Mouse (Mus musculus) left cerebral cortex, postnatal 4 days (tissue): ENCODE results near the gene Slc35b4. TPM values are rescaled to one million over a fixed set of nuclear protein-coding genes. Genes with fewer than 3 reads are reported as not detected.
A peak's percentile ranks its signal among the peaks of the same experiment; 100 is the strongest.

Experiments
- DNase-seq: peaks from one replicate; pipeline ENCODE4 v3.0.0-alpha.2; 2022
- intact Hi-C: fragments of 180-260 bp; cut with DNase I; formaldehyde crosslinking; loops from one replicate; pipeline ENCODE4 v1.15.1; 2025
- total RNA-seq, 2 experiments: library from RNA; stranded (reverse); gene quantifications; 2 replicates each; pipeline ENCODE4 v1.2.3; 2021

Slc35b4 gene
- 10 to 100 TPM; 35.8 to 36.9 TPM for total RNA-seq

GRCm38 (mm10) chr6:34176864-34177247, at the start of gene Slc35b4:
Slc35b4 (minus strand) TSS chr6:34177111.
- peak; percentile 95 for DNase-seq
- intact Hi-C loops, result no loop called here

GRCm38 (mm10) chr6:34225004-34225599, 48.2 kb upstream of the Slc35b4 start:
- DNase-seq, result no peak
- intact Hi-C loops, result no loop called here

GRCm38 (mm10) chr6:34216450-34217319, 39.8 kb upstream of the Slc35b4 start:
- no peak for DNase-seq
- intact Hi-C loops, result no loop called here

GRCm38 (mm10) chr6:34205754-34206153, 28.8 kb upstream of the Slc35b4 start:
- intact Hi-C loops, result no loop called here
- DNase-seq, result no peak

GRCm38 (mm10) chr6:34204971-34205572, 28.2 kb upstream of the Slc35b4 start:
- peak; percentile 30 for DNase-seq
- intact Hi-C loops, result no loop called here

GRCm38 (mm10) chr6:34203503-34203902, 26.6 kb upstream of the Slc35b4 start:
- no peak for DNase-seq

GRCm38 (mm10) chr6:34194981-34195380, 18.1 kb upstream of the Slc35b4 start:
- DNase-seq, result no peak
- intact Hi-C loops, result loop anchor here (10.0 kb wide), 2 partner anchors 80 to 1610 kb away; partner anchors contain the start of gene Plxna4

More at GRCm38 (mm10) chr6:34203503-34203902, 26.6 kb upstream of the Slc35b4 start:
- intact Hi-C loops, result no loop called here

GRCm38 (mm10) chr6:34193708-34194475, 17.0 kb upstream of the Slc35b4 start:
- peak; percentile 66 for DNase-seq
- intact Hi-C loops, result loop anchor here (10.0 kb wide), 2 partner anchors 81 to 1609 kb away; partner anchors contain the start of gene Plxna4

GRCm38 (mm10) chr6:34191401-34191800, 14.5 kb upstream of the Slc35b4 start:
- DNase-seq, result no peak
- intact Hi-C loops, result loop anchor here (10.0 kb wide), 2 partner anchors 83 to 1607 kb away; partner anchors contain the start of gene Plxna4

- no peak for DNase-seq
- intact Hi-C loops, result no loop called here
Observed at GRCm38 (mm10) chr6:34189494-34189893, 12.6 kb upstream of the Slc35b4 start.

GRCm38 (mm10) chr6:34187986-34188599, 11.2 kb upstream of the Slc35b4 start:
- DNase-seq, result no peak
- intact Hi-C loops, result no loop called here

GRCm38 (mm10) chr6:34187273-34187863, 10.5 kb upstream of the Slc35b4 start:
- intact Hi-C loops, result no loop called here
- no peak for DNase-seq

- intact Hi-C loops, result no loop called here
- DNase-seq, result no peak
Observed at GRCm38 (mm10) chr6:34183326-34183725, 6.4 kb upstream of the Slc35b4 start.

- intact Hi-C loops, result no loop called here
- DNase-seq, result no peak
Observed at GRCm38 (mm10) chr6:34181961-34182360, 5.0 kb upstream of the Slc35b4 start.

- DNase-seq, result no peak
- intact Hi-C loops, result no loop called here
Observed at GRCm38 (mm10) chr6:34179911-34180310, 3.0 kb upstream of the Slc35b4 start.

GRCm38 (mm10) chr6:34179007-34179406, 2.1 kb upstream of the Slc35b4 start:
- DNase-seq, result no peak
- intact Hi-C loops, result no loop called here

GRCm38 (mm10) chr6:34176111-34176863, 624 bp downstream of the Slc35b4 start:
- no peak for DNase-seq
- intact Hi-C loops, result no loop called here

GRCm38 (mm10) chr6:34174715-34175114, 2.2 kb downstream of the Slc35b4 start:
- DNase-seq, result no peak
- intact Hi-C loops, result no loop called here

- DNase-seq, result no peak
- intact Hi-C loops, result no loop called here
Observed at GRCm38 (mm10) chr6:34173251-34173650, 3.7 kb downstream of the Slc35b4 start.
